Mouse (Mus musculus) erythroblast, embryonic 14.5 days (primary cell): Measurements from ENCODE around the gene Tmbim6.
"Not testable (repeated sequence)": the region's sequence is repeated elsewhere in the genome, so short reads cannot be mapped to it uniquely, and the experiment has no call there.

Experiments used
- GATA1 ChIP-seq: IDR thresholded peaks from 2 replicates; pipeline ENCODE4 v1.6.1; 2012; ENCODE audit warnings: low read length, inconsistent platforms, mixed read lengths
- TAL1 ChIP-seq: IDR thresholded peaks from 3 replicates; pipeline ENCODE4 v1.6.1; 2012; ENCODE audit warnings: low read length, inconsistent platforms, mixed read lengths

DNA sequence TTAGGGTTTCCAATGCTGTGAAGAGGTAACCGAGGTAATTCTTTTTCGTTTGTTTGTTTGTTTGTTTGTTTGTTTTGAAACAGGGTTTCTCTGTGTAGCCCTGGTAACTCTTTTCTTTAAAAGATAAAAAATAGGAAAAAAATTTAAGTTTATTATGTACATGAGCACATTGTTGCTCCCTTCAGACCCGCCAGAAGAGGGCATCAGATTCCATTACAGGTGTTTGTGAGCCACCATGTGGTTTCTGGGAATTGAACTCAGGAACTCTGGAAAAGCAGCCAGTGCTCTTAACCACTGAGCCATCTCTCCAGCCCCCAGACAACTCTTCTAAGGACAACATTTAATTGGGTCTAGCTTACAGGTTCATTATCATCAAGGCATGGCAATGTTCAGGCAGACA lies 6.6 kb upstream of the Tmbim6 start:
- not testable (repeated sequence) for TF ChIP-seq TAL1, GATA1
